Mouse (Mus musculus): ENCODE measurements around the gene Mrpl49.

- no peak for TF ChIP-seq CTCF (IDR thresholded peaks at IDR 0.05; ENCODE audit: borderline replicate concordance, extremely low read depth, insufficient read depth, insufficient read length)
- no peak for TF ChIP-seq POLR2A (IDR thresholded peaks at IDR 0.05; ENCODE audit: borderline replicate concordance, extremely low read depth, insufficient read depth, insufficient read length, poor library complexity, severe bottlenecking)
These were observed 31.3 kb upstream of the Mrpl49 start for GRCm38 (mm10) chr19:6088841-6089240.

Measured in brain, embryonic 14.5 days (tissue).